Mouse (Mus musculus): Measurements from ENCODE around the gene Adm.

The Adm gene

GRCm38 (mm10) chr7:110658378-110658928 lies 31.0 kb downstream of the Adm start:
- in situ Hi-C loops (cut with MboI): no loop called here

GRCm38 (mm10) chr7:110666537-110666936 lies 39.1 kb downstream of the Adm start:
- in situ Hi-C loops (cut with MboI): no loop called here

DNA sequence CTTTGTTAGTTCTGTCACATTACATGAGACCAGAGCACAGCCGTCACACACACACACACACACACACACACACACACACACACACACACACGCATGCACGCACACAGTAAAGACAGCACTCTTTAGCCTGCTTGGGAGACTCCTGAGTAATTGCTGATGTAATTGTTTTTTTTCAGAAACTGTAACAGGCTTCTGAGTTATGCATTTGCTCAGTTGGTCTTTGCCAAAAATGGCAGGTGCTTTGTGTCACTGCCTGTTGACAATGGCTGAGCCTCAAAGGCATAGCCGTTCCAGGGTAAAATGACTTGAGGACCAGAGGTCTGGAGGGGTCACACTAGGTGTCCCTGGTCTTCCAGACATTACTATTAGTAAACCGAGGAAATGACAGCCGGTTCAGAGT lies 40.8 kb downstream of the Adm start:
- in situ Hi-C loops (cut with MboI): no loop called here

DNA sequence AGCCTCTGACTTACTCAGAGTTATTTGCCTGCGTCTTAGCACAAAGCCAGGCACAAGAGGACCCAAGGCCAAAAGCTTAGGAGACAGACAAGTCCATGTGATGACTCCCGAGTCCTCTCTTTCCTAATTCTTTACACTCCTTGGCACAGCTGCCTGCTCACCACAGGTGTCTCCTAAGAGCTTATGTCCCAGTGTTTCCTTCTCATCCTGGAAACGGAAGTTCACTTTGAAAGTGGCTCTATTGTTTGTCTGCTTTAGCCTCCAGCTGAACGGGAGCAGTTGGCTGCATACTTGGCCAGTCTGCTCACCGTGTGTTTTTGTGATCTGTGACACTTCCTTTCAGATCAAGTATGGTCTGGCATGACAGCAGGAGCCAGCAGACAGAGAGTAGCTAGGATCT lies 41.3 kb downstream of the Adm start:
- in situ Hi-C loops (cut with MboI): no loop called here

DNA sequence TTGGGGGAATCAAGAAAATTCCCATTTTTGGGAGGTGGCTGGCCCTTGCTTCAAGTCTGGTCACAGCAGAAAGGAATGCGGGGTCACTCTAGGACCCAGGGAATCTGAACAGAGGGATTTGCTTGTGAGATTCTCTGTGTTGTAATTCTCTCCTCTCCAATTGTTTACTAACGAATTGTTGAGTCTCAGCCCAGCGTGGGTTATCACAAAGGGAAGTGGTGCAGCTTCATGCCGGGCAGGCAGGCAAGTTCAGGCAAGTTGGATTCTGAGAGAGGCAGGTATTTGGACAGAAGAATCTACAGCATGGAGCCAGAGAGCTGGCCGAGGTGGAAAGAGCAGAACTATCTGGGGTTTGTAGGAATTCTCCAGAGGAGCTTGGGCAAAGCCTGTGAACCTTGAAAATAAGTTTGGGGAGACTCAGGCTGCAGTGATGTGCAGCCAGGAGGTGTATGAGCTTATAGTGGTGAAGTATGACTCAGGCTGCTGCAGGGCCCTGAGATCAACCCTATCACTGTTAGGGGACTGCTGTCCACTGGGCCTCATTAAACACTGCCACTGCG lies 43.7 kb downstream of the Adm start:
- in situ Hi-C loops (cut with MboI): no loop called here

Data from mature B cell (primary cell).